Comparison of ENCODE assay signal across 17 mouse cellular contexts in genomic region chr10:107256451-107256960, GRCm38 (mm10). TPM values are rescaled to one million over a fixed set of nuclear protein-coding genes. Genes with fewer than 3 reads are reported as not detected.
"Had no signal": no experiment of that assay in that cellular context is flagged by ENCODE, and none has a peak within 500 bp of the region (broad histone marks: within the 10 kb centered on the region; RNA-seq: fewer than 3 reads in every experiment).

No protein-coding gene starts in this region.

- H3K36me3 ChIP-seq: neural tube, embryonic 12.5 days; neural tube, embryonic 13.5 days; neural tube, embryonic 15.5 days; stomach, embryonic 15.5 days had no signal

- H3K27me3 ChIP-seq: neural tube, embryonic 12.5 days; neural tube, embryonic 13.5 days; neural tube, embryonic 15.5 days; stomach, embryonic 15.5 days had no signal

- H3K9me3 ChIP-seq: neural tube, embryonic 12.5 days; neural tube, embryonic 13.5 days; neural tube, embryonic 15.5 days; stomach, embryonic 15.5 days had no signal

- H3K9ac ChIP-seq: neural tube, embryonic 12.5 days; neural tube, embryonic 13.5 days; neural tube, embryonic 15.5 days; stomach, embryonic 15.5 days had no signal

- H3K4me1 ChIP-seq: neural tube, embryonic 12.5 days; neural tube, embryonic 13.5 days; neural tube, embryonic 15.5 days; stomach, embryonic 15.5 days had no signal

- H3K4me3 ChIP-seq: neural tube, embryonic 12.5 days; neural tube, embryonic 13.5 days; neural tube, embryonic 15.5 days; stomach, embryonic 15.5 days had no signal

- H3K27ac ChIP-seq: neural tube, embryonic 12.5 days; neural tube, embryonic 13.5 days; neural tube, embryonic 15.5 days; stomach, embryonic 15.5 days; stomach, postnatal 0 days had no signal

- DNase-seq: retina, postnatal 1 day; right cerebral cortex, adult 18-20 months; right cerebral cortex, postnatal 25 days; right cerebral cortex, postnatal 4 days; spleen, adult 18-20 months; thymus, adult 18-20 months; thymus, adult 2 months; thymus, postnatal 14 days; thymus, postnatal 25 days; thymus, postnatal 36 days; thymus, postnatal 4 days had no signal

- H3K4me2 ChIP-seq: neural tube, embryonic 12.5 days; neural tube, embryonic 13.5 days; neural tube, embryonic 15.5 days; stomach, embryonic 15.5 days had no signal

RNA-seq across cellular contexts. Expression of gene Lin7a, which starts 15.0 kb away (rescaled TPM):
- polyA plus RNA-seq: spleen, adult 2 months; thymus, adult 2 months had no signal
